Mouse (Mus musculus) CH12.LX (cell line): ENCODE results near the gene Evpl. TPM values are rescaled to one million over a fixed set of nuclear protein-coding genes. Genes with fewer than 3 reads are reported as not detected.

Experiments
- DNase-seq: peaks from one replicate; pipeline ENCODE4 v3.0.0-alpha.2; 2013; ENCODE audit errors: extremely low read depth
- H3K27ac ChIP-seq: 2 replicates; pipeline ENCODE4 v1.5.1; 2012; ENCODE audit warnings: low read depth, mild to moderate bottlenecking, control low read depth, moderate library complexity; ENCODE audit not compliant: insufficient read depth
- H3K27me3 ChIP-seq: replicated peaks from 2 replicates; pipeline ENCODE3; 2012; ENCODE audit warnings: inconsistent platforms
- H3K36me3 ChIP-seq, 2 experiments: replicated peaks in 1 of 2; 2 replicates each; pipeline versions ENCODE3 to v1.6.1; 2012; ENCODE audit warnings: inconsistent platforms in 1 of 2, low read length in 1 of 2, mild to moderate bottlenecking in 1 of 2, mixed read lengths in 1 of 2, moderate library complexity in 1 of 2; ENCODE audit not compliant: control insufficient read depth in 1 of 2, insufficient read depth in 1 of 2
- H3K4me1 ChIP-seq, 2 experiments: 2 replicates each; pipeline ENCODE4 v1.6.1; 2012; ENCODE audit warnings: inconsistent platforms in 1 of 2, moderate library complexity in 1 of 2; ENCODE audit not compliant: insufficient read depth in 2 of 2, control insufficient read depth in 1 of 2
- H3K4me2 ChIP-seq: 2 replicates; pipeline ENCODE4 v1.6.1; 2012; ENCODE audit warnings: low read depth, mild to moderate bottlenecking, control low read depth; ENCODE audit not compliant: poor library complexity, insufficient read depth, severe bottlenecking
- H3K4me3 ChIP-seq, 3 experiments: fragments of 150-350 bp in 1 of 3; sonication (generic) in 1 of 3; replicated peaks in 1 of 3; 2 replicates each; pipeline versions ENCODE3 to v1.5.1; 2011 to 2012; ENCODE audit warnings: low read depth in 2 of 3, low read length in 2 of 3, mild to moderate bottlenecking in 2 of 3, moderate library complexity in 2 of 3, control low read depth in 1 of 3, improper control_type of control experiment in 1 of 3, inconsistent platforms in 1 of 3, mixed read lengths in 1 of 3; ENCODE audit not compliant: poor library complexity in 1 of 3
- H3K79me2 ChIP-seq: replicated peaks from 2 replicates; pipeline ENCODE4 v1.6.1; 2012; ENCODE audit warnings: mild to moderate bottlenecking, moderate library complexity; ENCODE audit not compliant: control insufficient read depth, poor library complexity, insufficient read depth, severe bottlenecking; ENCODE audit errors: extremely low read depth
- H3K9ac ChIP-seq: 2 replicates; pipeline ENCODE4 v1.6.1; 2012; ENCODE audit warnings: low read depth, mild to moderate bottlenecking, control low read depth, moderate library complexity; ENCODE audit not compliant: insufficient read depth
- H3K9me3 ChIP-seq: replicated peaks from 2 replicates; pipeline ENCODE3; 2012; ENCODE audit warnings: low read length, inconsistent platforms, mixed read lengths
- CTCF ChIP-seq, 2 experiments: IDR thresholded peaks in 1 of 2; conservative IDR thresholded peaks in 1 of 2; 2 replicates each; pipeline ENCODE4 v1.5.1; 2011 to 2012; ENCODE audit warnings: low read depth in 2 of 2, low read length in 2 of 2, improper control_type of control experiment in 1 of 2, inconsistent platforms in 1 of 2, mild to moderate bottlenecking in 1 of 2, moderate library complexity in 1 of 2
- ELF1 ChIP-seq: IDR thresholded peaks from 2 replicates; pipeline ENCODE4 v1.6.1; 2014; ENCODE audit warnings: low read depth, mild to moderate bottlenecking, inconsistent platforms, low read length, improper control_type of control experiment
- ETS1 ChIP-seq: conservative IDR thresholded peaks from 2 replicates; pipeline ENCODE4 v1.6.1; 2012; ENCODE audit warnings: low read depth, mild to moderate bottlenecking, inconsistent platforms, low read length, improper control_type of control experiment, moderate library complexity
- GABPA ChIP-seq: IDR thresholded peaks from 2 replicates; pipeline ENCODE4 v1.6.1; 2012; ENCODE audit warnings: low read depth, low read length, improper control_type of control experiment, inconsistent platforms; ENCODE audit not compliant: insufficient replicate concordance
- HCFC1 ChIP-seq: IDR thresholded peaks from 2 replicates; pipeline ENCODE4 v1.6.1; 2012; ENCODE audit warnings: low read depth, mild to moderate bottlenecking, inconsistent platforms, low read length, improper control_type of control experiment
- IRF4 ChIP-seq: IDR thresholded peaks from 2 replicates; pipeline ENCODE4 v1.6.1; 2014; ENCODE audit warnings: low read depth, mild to moderate bottlenecking, inconsistent platforms, low read length, improper control_type of control experiment
- JUN ChIP-seq: IDR thresholded peaks from 2 replicates; pipeline ENCODE4 v1.6.1; 2011; ENCODE audit warnings: low read depth, mild to moderate bottlenecking, low read length, improper control_type of control experiment, moderate library complexity; ENCODE audit not compliant: insufficient read depth
- JUND ChIP-seq: conservative IDR thresholded peaks from 2 replicates; pipeline ENCODE4 v1.6.1; 2011; ENCODE audit warnings: low read depth, low read length, improper control_type of control experiment
- MAX ChIP-seq: IDR thresholded peaks from 2 replicates; pipeline ENCODE4 v1.6.1; 2011; ENCODE audit warnings: low read length, improper control_type of control experiment
- MAZ ChIP-seq: IDR thresholded peaks from 2 replicates; pipeline ENCODE4 v1.6.1; 2012; ENCODE audit warnings: low read depth, mild to moderate bottlenecking, inconsistent platforms, low read length, improper control_type of control experiment, moderate library complexity
- PAX5 ChIP-seq: IDR thresholded peaks from 2 replicates; pipeline ENCODE4 v1.6.1; 2012; ENCODE audit warnings: low read length, inconsistent platforms, mixed read lengths
- RAD21 ChIP-seq: IDR thresholded peaks from 2 replicates; pipeline ENCODE4 v1.6.1; 2011; ENCODE audit warnings: low read depth, mild to moderate bottlenecking, low read length, improper control_type of control experiment, moderate library complexity
- RCOR1 ChIP-seq: conservative IDR thresholded peaks from 2 replicates; pipeline ENCODE4 v1.6.1; 2012; ENCODE audit warnings: low read depth, mild to moderate bottlenecking, inconsistent platforms, low read length, improper control_type of control experiment
- SIN3A ChIP-seq: IDR thresholded peaks from 2 replicates; pipeline ENCODE4 v1.6.1; 2012; ENCODE audit warnings: low read length, improper control_type of control experiment, inconsistent platforms
- TCF12 ChIP-seq: IDR thresholded peaks from 2 replicates; pipeline ENCODE4 v1.6.1; 2014; ENCODE audit warnings: low read depth, mild to moderate bottlenecking, inconsistent platforms, low read length, improper control_type of control experiment
- UBTF ChIP-seq: IDR thresholded peaks from 2 replicates; pipeline ENCODE4 v1.6.1; 2012; ENCODE audit warnings: low read depth, mild to moderate bottlenecking, inconsistent platforms, low read length, improper control_type of control experiment, moderate library complexity
- USF1 ChIP-seq: IDR thresholded peaks from 2 replicates; pipeline ENCODE4 v1.6.1; 2014; ENCODE audit warnings: low read depth, mild to moderate bottlenecking, inconsistent platforms, low read length, improper control_type of control experiment
- USF2 ChIP-seq: conservative IDR thresholded peaks from 2 replicates; pipeline ENCODE4 v1.6.1; 2011; ENCODE audit warnings: low read depth, low read length, improper control_type of control experiment
- ZMIZ1 ChIP-seq: IDR thresholded peaks from 2 replicates; pipeline ENCODE4 v1.6.1; 2012; ENCODE audit warnings: low read depth, mild to moderate bottlenecking, inconsistent platforms, low read length, improper control_type of control experiment
- dilution Hi-C: fragments of 300-500 bp; cut with MboI; formaldehyde crosslinking; loops from 2 replicates; pipeline ENCODE4 v1.14.3; 2020; ENCODE audit warnings: low sequenced_read_pairs; ENCODE audit not compliant: extremely low pct_unique_long_range_greater_than_20kb, extremely low pct_ligation_motif_present
- in situ Hi-C: fragments of 300-500 bp; cut with MboI; formaldehyde crosslinking; loops from 3 replicates; pipeline ENCODE4 v1.14.3; 2019; ENCODE audit warnings: low sequenced_read_pairs, low pct_ligation_motif_present, low pct_unique_long_range_greater_than_20kb, mixed read lengths
- polyA plus RNA-seq: library from polyadenylated mRNA; unstranded; fragments of >175 nt; gene quantifications from 2 replicates; pipeline ENCODE4 v1.2.1, GENCODE M21; 2012; ENCODE audit warnings: low read depth; ENCODE audit not compliant: insufficient read length
- total RNA-seq, 2 experiments: library from RNA; depleted of rRNA; stranded (reverse); fragments of 300-350 nt in 1 of 2; fragments of >200 nt in 1 of 2; gene quantifications; 2 replicates each; pipeline ENCODE4 v1.2.3; 2012 to 2014

Evpl gene
- total and polyA plus RNA-seq, 3 experiments, result 0.21 to 0.23 TPM; not detected in 1

- peak; percentile 37; the same call in 1 of the 2 replicates for TF ChIP-seq ELF1
- peak; percentile 57 for TF ChIP-seq TCF12
- peak; percentile 71 to 99 for TF ChIP-seq CTCF (conservative IDR thresholded peaks at IDR 0.05 in 1 of 2, IDR thresholded peaks at IDR 0.05 in 1 of 2; ENCODE audit: low read depth in 2 of 2, low read length in 2 of 2)
Observed at GRCm38 (mm10) chr11:116226414-116226813, 11.5 kb downstream of the Evpl start (continued).

- no peak overlapping the region for H3K27ac ChIP-seq
- dilution Hi-C loops (no loop called here), in situ Hi-C loops (loop anchor here (5.0 kb wide), 2 partner anchors 50 to 235 kb away; partner anchors contain the start of gene Srp68)
- H3K4me3 ChIP-seq, result no peak overlapping the region
- DNase-seq, result no peak
- no peaks in the 10 kb centered on the region for H3K79me2 ChIP-seq
- peaks cover 5 to 21% of the 10 kb centered on the region in 2 experiments for H3K4me1 ChIP-seq
- H3K9ac ChIP-seq, result no peak overlapping the region
- H3K4me2 ChIP-seq, result no peak overlapping the region
- H3K9me3 ChIP-seq, result peaks cover 39% of the 10 kb centered on the region
- peaks cover 0 to 20% of the 10 kb centered on the region in 2 experiments for H3K36me3 ChIP-seq
- no peaks in the 10 kb centered on the region for H3K27me3 ChIP-seq
- TF ChIP-seq UBTF (no peak), IRF4 (no peak), MAZ (no peak), RAD21 (no peak), RCOR1 (no peak), HCFC1 (no peak), JUND (no peak), SIN3A (no peak), ZMIZ1 (no peak), MAX (no peak), TCF12 (no peak), ETS1 (no peak), JUN (no peak)
Observed at GRCm38 (mm10) chr11:116222740-116223059, 15.2 kb downstream of the Evpl start.

GRCm38 (mm10) chr11:116221931-116222739, 15.7 kb downstream of the Evpl start:
- in situ Hi-C loops (loop anchor here (5.0 kb wide), 2 partner anchors 50 to 235 kb away; partner anchors contain the start of gene Srp68), dilution Hi-C loops (no loop called here)
- no peak overlapping the region for H3K9ac ChIP-seq
- H3K79me2 ChIP-seq, result no peaks in the 10 kb centered on the region
- H3K4me2 ChIP-seq, result no peak overlapping the region
- peaks cover 5 to 21% of the 10 kb centered on the region in 2 experiments for H3K4me1 ChIP-seq
- TF ChIP-seq USF2, result no peak
- no peak for TF ChIP-seq PAX5
- no peak for TF ChIP-seq USF1
- TF ChIP-seq GABPA, result no peak
- no peaks in the 10 kb centered on the region for H3K27me3 ChIP-seq
- DNase-seq, result no peak
- H3K36me3 ChIP-seq, result peaks cover 0 to 20% of the 10 kb centered on the region in 2 experiments
- H3K27ac ChIP-seq, result no peak overlapping the region
- H3K4me3 ChIP-seq, result no peak overlapping the region
- peaks cover 39% of the 10 kb centered on the region for H3K9me3 ChIP-seq
